Comparison of ENCODE assay signal across 8 mouse cellular contexts in genomic region chr15:85000984-85001982, GRCm38 (mm10). TPM values are rescaled to one million over a fixed set of nuclear protein-coding genes. Genes with fewer than 3 reads are reported as not detected.
A peak's percentile ranks its signal among the peaks of the same experiment; 100 is the strongest.
DNase-seq lines count a peak whose midpoint lies in the region; ATAC-seq and TF ChIP-seq lines count a peak whose summit lies in the region.
"Had no signal": no experiment of that assay in that cellular context is flagged by ENCODE, and none has a peak within 500 bp of the region (broad histone marks: within the 10 kb centered on the region; RNA-seq: fewer than 3 reads in every experiment).

No protein-coding gene starts in this region.

- H3K9me3 ChIP-seq in intestine, embryonic 16.5 days (ENCODE audit: control insufficient read depth, low read length): no peaks in the 10 kb centered on the region
- H3K9me3 ChIP-seq in midbrain, postnatal 0 days (ENCODE audit: low read length): no peaks in the 10 kb centered on the region
- H3K9me3 ChIP-seq: neural tube, embryonic 13.5 days had no signal

- 17% methylated on average over 29 of the region's 29 CpGs for WGBS in intestine, embryonic 16.5 days
- 21% methylated on average over 29 of the region's 29 CpGs for WGBS in midbrain, postnatal 0 days

- peak; percentile 61 for DNase-seq in WW6 (ENCODE audit: low read depth, low spot score)
- DNase-seq in cerebellum, adult 18-20 months: peak; percentile 76 to 88
- peak; percentile 60 to 61 for DNase-seq in gastrocnemius, adult 8-10 months (ENCODE audit: low spot score in 2 of 2)
- DNase-seq in left cerebral cortex, postnatal 4 days: peak; percentile 80
- peak; percentile 77 for DNase-seq in midbrain, postnatal 0 days (ENCODE audit: low spot score)
- DNase-seq in spleen, postnatal 36 days (ENCODE audit: low spot score in 2 of 2): peak; percentile 71 to 76

- peak overlapping the region; percentile 4; the same call in 1 of the 2 replicates for H3K4me3 ChIP-seq in intestine, embryonic 16.5 days (ENCODE audit: low read length)
- no peak overlapping the region for H3K4me3 ChIP-seq in midbrain, postnatal 0 days (ENCODE audit: low read depth, low read length)
- H3K4me3 ChIP-seq: neural tube, embryonic 13.5 days had no signal

- peak overlapping the region; percentile 21; the same call in 1 of the 2 replicates for H3K9ac ChIP-seq in intestine, embryonic 16.5 days (ENCODE audit: low read depth, low read length)
- H3K9ac ChIP-seq in midbrain, postnatal 0 days (replicated peaks; ENCODE audit: low read length, poor library complexity, severe bottlenecking): no peak overlapping the region
- H3K9ac ChIP-seq: neural tube, embryonic 13.5 days had no signal

- 0 out of 2 replicates have a peak, but pooled peaks cover 2% of the 10 kb centered on the region for H3K4me1 ChIP-seq in intestine, embryonic 16.5 days (ENCODE audit: control insufficient read depth, insufficient read depth, low read length)
- no peaks in the 10 kb centered on the region for H3K4me1 ChIP-seq in midbrain, postnatal 0 days (ENCODE audit: insufficient read depth, low read length)
- H3K4me1 ChIP-seq: neural tube, embryonic 13.5 days had no signal

- ATAC-seq in intestine, embryonic 16.5 days: peak; percentile 93
- ATAC-seq in midbrain, postnatal 0 days (ENCODE audit: low FRiP score): no peak

- intact Hi-C loops in left cerebral cortex, postnatal 4 days (cut with DNase I): loop anchor here (2.0 to 5.0 kb wide), 2 partner anchors 41 to 68 kb away; no protein-coding TSS in a partner anchor

- no peak overlapping the region for H3K27ac ChIP-seq in intestine, embryonic 16.5 days (ENCODE audit: low read length)
- H3K27ac ChIP-seq in midbrain, postnatal 0 days (ENCODE audit: low read depth, low read length): no peak overlapping the region
- H3K27ac ChIP-seq: neural tube, embryonic 13.5 days had no signal

- H3K36me3 ChIP-seq in intestine, embryonic 16.5 days (ENCODE audit: control insufficient read depth, insufficient read depth, low read length): no peaks in the 10 kb centered on the region
- H3K36me3 ChIP-seq in midbrain, postnatal 0 days (ENCODE audit: insufficient read depth, low read length): no peaks in the 10 kb centered on the region
- H3K36me3 ChIP-seq: neural tube, embryonic 13.5 days had no signal

- peak; percentile 86 for TF ChIP-seq CTCF in midbrain, postnatal 0 days (IDR thresholded peaks at IDR 0.05)

- H3K27me3 ChIP-seq in intestine, embryonic 16.5 days (replicated peaks; ENCODE audit: control insufficient read depth, insufficient read depth, low read length): no peaks in the 10 kb centered on the region
- H3K27me3 ChIP-seq in midbrain, postnatal 0 days (ENCODE audit: insufficient read depth, low read length): 0 out of 2 replicates have a peak, but pooled peaks cover 3% of the 10 kb centered on the region

- H3K4me2 ChIP-seq in intestine, embryonic 16.5 days (ENCODE audit: low read depth, low read length): peak overlapping the region; percentile 26; the same call in 1 of the 2 replicates
- no peak overlapping the region for H3K4me2 ChIP-seq in midbrain, postnatal 0 days (ENCODE audit: low read depth, low read length, poor library complexity, severe bottlenecking)
- H3K4me2 ChIP-seq: neural tube, embryonic 13.5 days had no signal

RNA-seq across cellular contexts. Expression of gene 5031439G07Rik, which starts 12.9 kb away (rescaled TPM):
- 100 to 1,000 TPM; 103 to 132 (median 110) TPM for total RNA-seq in gastrocnemius, adult 8-10 months (2022)
- polyA plus RNA-seq in intestine, embryonic 16.5 days (2015; fragmentation: Nextera tagmentation; extraction: Ambion mirVana): 7.1 and 8.1 TPM in 2 replicates
- 100 to 1,000 TPM; 134 to 161 TPM for total RNA-seq in left cerebral cortex, postnatal 4 days (2021)
- 127 and 131 TPM in 2 replicates for total RNA-seq in midbrain, postnatal 0 days (2014; rRNA removed)
- 22.2 and 23.4 TPM in 2 replicates for polyA plus RNA-seq in midbrain, postnatal 0 days (2015; fragmentation: Nextera tagmentation; extraction: Ambion mirVana)

RNA-seq across cellular contexts. Expression of gene Upk3a, which starts 15.7 kb away (rescaled TPM):
- not detected for total RNA-seq in gastrocnemius, adult 8-10 months (2022)
- polyA plus RNA-seq in intestine, embryonic 16.5 days (2015; fragmentation: Nextera tagmentation; extraction: Ambion mirVana): 1.6 and 2.1 TPM in 2 replicates
- under 1 TPM in 1 of 2 experiments, not detected in 1; 0.48 TPM for total RNA-seq in left cerebral cortex, postnatal 4 days (2021)
- 0.28 and 0.66 TPM in 2 replicates for total RNA-seq in midbrain, postnatal 0 days (2014; rRNA removed)
- 3.0 and 3.6 TPM in 2 replicates for polyA plus RNA-seq in midbrain, postnatal 0 days (2015; fragmentation: Nextera tagmentation; extraction: Ambion mirVana)

RNA-seq across cellular contexts. Expression of gene Fam118a, which starts 27.5 kb away (rescaled TPM):
- 1 to 10 TPM; 4.3 to 6.2 (median 5.2) TPM for total RNA-seq in gastrocnemius, adult 8-10 months (2022)
- polyA plus RNA-seq in intestine, embryonic 16.5 days (2015; fragmentation: Nextera tagmentation; extraction: Ambion mirVana): 27.8 and 28.8 TPM in 2 replicates
- total RNA-seq in left cerebral cortex, postnatal 4 days (2021): 10 to 100 TPM; 28.3 to 31.7 TPM
- total RNA-seq in midbrain, postnatal 0 days (2014; rRNA removed): 18.0 and 21.0 TPM in 2 replicates
- polyA plus RNA-seq in midbrain, postnatal 0 days (2015; fragmentation: Nextera tagmentation; extraction: Ambion mirVana): 29.5 TPM in 2 replicates
